Mouse (Mus musculus) CH12.LX (cell line): ENCODE measurements around the gene Hist1h2be. TPM values are rescaled to one million over a fixed set of nuclear protein-coding genes. Genes with fewer than 3 reads are reported as not detected.

Experiments
- DNase-seq: peaks from one replicate; pipeline ENCODE4 v3.0.0-alpha.2; 2013; ENCODE audit errors: extremely low read depth
- H3K27ac ChIP-seq: 2 replicates; pipeline ENCODE4 v1.5.1; 2012; ENCODE audit warnings: low read depth, mild to moderate bottlenecking, control low read depth, moderate library complexity; ENCODE audit not compliant: insufficient read depth
- H3K27me3 ChIP-seq: replicated peaks from 2 replicates; pipeline ENCODE3; 2012; ENCODE audit warnings: inconsistent platforms
- H3K36me3 ChIP-seq, 2 experiments: replicated peaks in 1 of 2; 2 replicates each; pipeline versions ENCODE3 to v1.6.1; 2012; ENCODE audit warnings: inconsistent platforms in 1 of 2, low read length in 1 of 2, mild to moderate bottlenecking in 1 of 2, mixed read lengths in 1 of 2, moderate library complexity in 1 of 2; ENCODE audit not compliant: control insufficient read depth in 1 of 2, insufficient read depth in 1 of 2
- H3K4me1 ChIP-seq, 2 experiments: 2 replicates each; pipeline ENCODE4 v1.6.1; 2012; ENCODE audit warnings: inconsistent platforms in 1 of 2, moderate library complexity in 1 of 2; ENCODE audit not compliant: insufficient read depth in 2 of 2, control insufficient read depth in 1 of 2
- H3K4me2 ChIP-seq: 2 replicates; pipeline ENCODE4 v1.6.1; 2012; ENCODE audit warnings: low read depth, mild to moderate bottlenecking, control low read depth; ENCODE audit not compliant: poor library complexity, insufficient read depth, severe bottlenecking
- H3K4me3 ChIP-seq, 3 experiments: fragments of 150-350 bp in 1 of 3; sonication (generic) in 1 of 3; replicated peaks in 1 of 3; 2 replicates each; pipeline versions ENCODE3 to v1.5.1; 2011 to 2012; ENCODE audit warnings: low read depth in 2 of 3, low read length in 2 of 3, mild to moderate bottlenecking in 2 of 3, moderate library complexity in 2 of 3, control low read depth in 1 of 3, improper control_type of control experiment in 1 of 3, inconsistent platforms in 1 of 3, mixed read lengths in 1 of 3; ENCODE audit not compliant: poor library complexity in 1 of 3
- H3K79me2 ChIP-seq: replicated peaks from 2 replicates; pipeline ENCODE4 v1.6.1; 2012; ENCODE audit warnings: mild to moderate bottlenecking, moderate library complexity; ENCODE audit not compliant: control insufficient read depth, poor library complexity, insufficient read depth, severe bottlenecking; ENCODE audit errors: extremely low read depth
- H3K9ac ChIP-seq: 2 replicates; pipeline ENCODE4 v1.6.1; 2012; ENCODE audit warnings: low read depth, mild to moderate bottlenecking, control low read depth, moderate library complexity; ENCODE audit not compliant: insufficient read depth
- H3K9me3 ChIP-seq: replicated peaks from 2 replicates; pipeline ENCODE3; 2012; ENCODE audit warnings: low read length, inconsistent platforms, mixed read lengths
- BHLHE40 ChIP-seq: IDR thresholded peaks from 2 replicates; pipeline ENCODE4 v1.6.1; 2011; ENCODE audit warnings: mild to moderate bottlenecking, low read depth, low read length, improper control_type of control experiment
- CHD1 ChIP-seq: IDR thresholded peaks from 2 replicates; pipeline ENCODE4 v1.6.1; 2012; ENCODE audit warnings: low read depth, low read length, improper control_type of control experiment, inconsistent platforms
- E2F4 ChIP-seq: IDR thresholded peaks from 2 replicates; pipeline ENCODE4 v1.6.1; 2011; ENCODE audit warnings: low read depth, low read length, improper control_type of control experiment; ENCODE audit not compliant: insufficient replicate concordance
- ELF1 ChIP-seq: IDR thresholded peaks from 2 replicates; pipeline ENCODE4 v1.6.1; 2014; ENCODE audit warnings: low read depth, mild to moderate bottlenecking, inconsistent platforms, low read length, improper control_type of control experiment
- ETS1 ChIP-seq: conservative IDR thresholded peaks from 2 replicates; pipeline ENCODE4 v1.6.1; 2012; ENCODE audit warnings: low read depth, mild to moderate bottlenecking, inconsistent platforms, low read length, improper control_type of control experiment, moderate library complexity
- HCFC1 ChIP-seq: IDR thresholded peaks from 2 replicates; pipeline ENCODE4 v1.6.1; 2012; ENCODE audit warnings: low read depth, mild to moderate bottlenecking, inconsistent platforms, low read length, improper control_type of control experiment
- IRF4 ChIP-seq: IDR thresholded peaks from 2 replicates; pipeline ENCODE4 v1.6.1; 2014; ENCODE audit warnings: low read depth, mild to moderate bottlenecking, inconsistent platforms, low read length, improper control_type of control experiment
- JUN ChIP-seq: IDR thresholded peaks from 2 replicates; pipeline ENCODE4 v1.6.1; 2011; ENCODE audit warnings: low read depth, mild to moderate bottlenecking, low read length, improper control_type of control experiment, moderate library complexity; ENCODE audit not compliant: insufficient read depth
- KAT2A ChIP-seq: IDR thresholded peaks from 2 replicates; pipeline ENCODE4 v1.6.1; 2012; ENCODE audit warnings: low read length, improper control_type of control experiment, inconsistent platforms; ENCODE audit not compliant: insufficient replicate concordance
- MAFK ChIP-seq: IDR thresholded peaks from 2 replicates; pipeline ENCODE4 v1.6.1; 2011; ENCODE audit warnings: low read length, improper control_type of control experiment; ENCODE audit not compliant: insufficient replicate concordance
- MAX ChIP-seq: IDR thresholded peaks from 2 replicates; pipeline ENCODE4 v1.6.1; 2011; ENCODE audit warnings: low read length, improper control_type of control experiment
- MAZ ChIP-seq: IDR thresholded peaks from 2 replicates; pipeline ENCODE4 v1.6.1; 2012; ENCODE audit warnings: low read depth, mild to moderate bottlenecking, inconsistent platforms, low read length, improper control_type of control experiment, moderate library complexity
- MEF2A ChIP-seq: IDR thresholded peaks from 2 replicates; pipeline ENCODE4 v1.6.1; 2014; ENCODE audit warnings: low read depth, mild to moderate bottlenecking, inconsistent platforms, low read length, improper control_type of control experiment, borderline replicate concordance
- MXI1 ChIP-seq: IDR thresholded peaks from 2 replicates; pipeline ENCODE4 v1.6.1; 2011; ENCODE audit warnings: mild to moderate bottlenecking, low read depth, low read length, improper control_type of control experiment
- MYC ChIP-seq: IDR thresholded peaks from 2 replicates; pipeline ENCODE4 v1.6.1; 2011; ENCODE audit warnings: low read depth, mild to moderate bottlenecking, improper control_type of control experiment, low read length
- PAX5 ChIP-seq: IDR thresholded peaks from 2 replicates; pipeline ENCODE4 v1.6.1; 2012; ENCODE audit warnings: low read length, inconsistent platforms, mixed read lengths
- POLR2A ChIP-seq: IDR thresholded peaks from 2 replicates; pipeline ENCODE4 v1.6.1; 2011; ENCODE audit warnings: low read depth, mild to moderate bottlenecking, improper control_type of control experiment, low read length
- POLR2AphosphoS2 ChIP-seq: IDR thresholded peaks from 2 replicates; pipeline ENCODE4 v1.6.1; 2011; ENCODE audit warnings: low read depth, low read length, improper control_type of control experiment
- RCOR1 ChIP-seq: conservative IDR thresholded peaks from 2 replicates; pipeline ENCODE4 v1.6.1; 2012; ENCODE audit warnings: low read depth, mild to moderate bottlenecking, inconsistent platforms, low read length, improper control_type of control experiment
- SIN3A ChIP-seq: IDR thresholded peaks from 2 replicates; pipeline ENCODE4 v1.6.1; 2012; ENCODE audit warnings: low read length, improper control_type of control experiment, inconsistent platforms
- SMC3 ChIP-seq: IDR thresholded peaks from 2 replicates; pipeline ENCODE4 v1.6.1; 2011; ENCODE audit warnings: low read depth, low read length, improper control_type of control experiment
- TBP ChIP-seq: conservative IDR thresholded peaks from 2 replicates; pipeline ENCODE4 v1.6.1; 2011; ENCODE audit warnings: low read depth, low read length, improper control_type of control experiment
- TCF12 ChIP-seq: IDR thresholded peaks from 2 replicates; pipeline ENCODE4 v1.6.1; 2014; ENCODE audit warnings: low read depth, mild to moderate bottlenecking, inconsistent platforms, low read length, improper control_type of control experiment
- USF1 ChIP-seq: IDR thresholded peaks from 2 replicates; pipeline ENCODE4 v1.6.1; 2014; ENCODE audit warnings: low read depth, mild to moderate bottlenecking, inconsistent platforms, low read length, improper control_type of control experiment
- ZC3H11A ChIP-seq: IDR thresholded peaks from 2 replicates; pipeline ENCODE4 v1.6.1; 2012; ENCODE audit warnings: low read depth, mild to moderate bottlenecking, inconsistent platforms, low read length, improper control_type of control experiment
- ZKSCAN1 ChIP-seq: IDR thresholded peaks from 2 replicates; pipeline ENCODE4 v1.6.1; 2012; ENCODE audit warnings: low read depth, inconsistent platforms, low read length, improper control_type of control experiment, borderline replicate concordance
- ZMIZ1 ChIP-seq: IDR thresholded peaks from 2 replicates; pipeline ENCODE4 v1.6.1; 2012; ENCODE audit warnings: low read depth, mild to moderate bottlenecking, inconsistent platforms, low read length, improper control_type of control experiment
- ZNF384 ChIP-seq: IDR thresholded peaks from 2 replicates; pipeline ENCODE4 v1.6.1; 2012; ENCODE audit warnings: low read depth, low read length, improper control_type of control experiment, inconsistent platforms
- dilution Hi-C: fragments of 300-500 bp; cut with MboI; formaldehyde crosslinking; loops from 2 replicates; pipeline ENCODE4 v1.14.3; 2020; ENCODE audit warnings: low sequenced_read_pairs; ENCODE audit not compliant: extremely low pct_unique_long_range_greater_than_20kb, extremely low pct_ligation_motif_present
- in situ Hi-C: fragments of 300-500 bp; cut with MboI; formaldehyde crosslinking; loops from 3 replicates; pipeline ENCODE4 v1.14.3; 2019; ENCODE audit warnings: low sequenced_read_pairs, low pct_ligation_motif_present, low pct_unique_long_range_greater_than_20kb, mixed read lengths
- polyA plus RNA-seq: library from polyadenylated mRNA; unstranded; fragments of >175 nt; gene quantifications from 2 replicates; pipeline ENCODE4 v1.2.1, GENCODE M21; 2012; ENCODE audit warnings: low read depth; ENCODE audit not compliant: insufficient read length
- total RNA-seq, 2 experiments: library from RNA; depleted of rRNA; stranded (reverse); fragments of 300-350 nt in 1 of 2; fragments of >200 nt in 1 of 2; gene quantifications; 2 replicates each; pipeline ENCODE4 v1.2.3; 2012 to 2014

Hist1h2be gene
- total and polyA plus RNA-seq, 3 experiments, result 0.70 to 282 (median 4.7) TPM

- dilution Hi-C loops (no loop called here), in situ Hi-C loops (no loop called here)
- peak overlapping the region; percentile 55 to 70 (median 61) for H3K4me3 ChIP-seq
- no peaks in the 10 kb centered on the region for H3K27me3 ChIP-seq
- H3K9ac ChIP-seq, result peak overlapping the region; percentile 96
- peaks cover 4 to 16% of the 10 kb centered on the region in 2 experiments for H3K4me1 ChIP-seq
- H3K36me3 ChIP-seq, result peaks cover 0 to 4% of the 10 kb centered on the region in 2 experiments
- peak overlapping the region; percentile 98 for H3K27ac ChIP-seq
- no peaks in the 10 kb centered on the region for H3K9me3 ChIP-seq
- TF ChIP-seq ZMIZ1, result no peak
- TF ChIP-seq ZC3H11A, result no peak
- TF ChIP-seq MXI1, result peak; percentile 33; the same call in 1 of the 2 replicates
- TF ChIP-seq HCFC1, result no peak
- no peak for TF ChIP-seq ZKSCAN1
- no peak for TF ChIP-seq MAZ
- no peak for TF ChIP-seq JUN
- TF ChIP-seq TBP, result no peak
- no peak for TF ChIP-seq E2F4
- no peak for TF ChIP-seq MAFK
- no peak for TF ChIP-seq SMC3
- TF ChIP-seq POLR2AphosphoS2, result no peak
- TF ChIP-seq TCF12, result no peak
- TF ChIP-seq RCOR1, result no peak
- no peak for TF ChIP-seq CHD1
- TF ChIP-seq BHLHE40, result no peak
- TF ChIP-seq POLR2A, result no peak
- TF ChIP-seq MYC, result 0 out of 2 replicates have a peak, but pooled peaks have one; percentile 25
- no peak for TF ChIP-seq ZNF384
- peak; percentile 12; the same call in 1 of the 2 replicates for TF ChIP-seq SIN3A
- DNase-seq, result peak; percentile 42
- H3K4me2 ChIP-seq, result peak overlapping the region; percentile 91
- peaks cover 8% of the 10 kb centered on the region; the same call in 1 of the 2 replicates for H3K79me2 ChIP-seq
These were observed 730 bp downstream of the Hist1h2be start for GRCm38 (mm10) chr13:23620056-23620732.

- H3K4me2 ChIP-seq, result no peak overlapping the region
- no peaks in the 10 kb centered on the region for H3K27me3 ChIP-seq
- no peak overlapping the region for H3K27ac ChIP-seq
- H3K9ac ChIP-seq, result no peak overlapping the region
- H3K9me3 ChIP-seq, result no peaks in the 10 kb centered on the region
- peaks cover 2 to 28% of the 10 kb centered on the region in 2 experiments for H3K36me3 ChIP-seq
- peaks cover 10 to 20% of the 10 kb centered on the region in 2 experiments; a peak in 3 of 4 replicates for H3K4me1 ChIP-seq
- no peak for DNase-seq
- H3K4me3 ChIP-seq, result no peak overlapping the region
- dilution Hi-C loops, result no loop called here
- no peak for TF ChIP-seq JUN
- no peak for TF ChIP-seq POLR2AphosphoS2
- TF ChIP-seq SMC3, result no peak
- no peak for TF ChIP-seq MXI1
- no peak for TF ChIP-seq MEF2A
- no peak for TF ChIP-seq MAZ
- TF ChIP-seq MAX, result no peak
- TF ChIP-seq IRF4, result no peak
- TF ChIP-seq HCFC1, result no peak
- no peak for TF ChIP-seq KAT2A
- no peak for TF ChIP-seq PAX5
- no peak for TF ChIP-seq ELF1
- TF ChIP-seq USF1, result no peak
- TF ChIP-seq ETS1, result no peak
- no peaks in the 10 kb centered on the region for H3K79me2 ChIP-seq
- in situ Hi-C loops, result no loop called here
These were observed 9.3 kb downstream of the Hist1h2be start for GRCm38 (mm10) chr13:23611638-23612037.
